Mouse (Mus musculus): ENCODE measurements at regions not wholly inside any gene's neighbourhood (a gene's known extent, or its start where the extent isn't known, plus 50 kb on each side); places are given as distances from the start of the nearest gene placed in this dataset.

DNA sequence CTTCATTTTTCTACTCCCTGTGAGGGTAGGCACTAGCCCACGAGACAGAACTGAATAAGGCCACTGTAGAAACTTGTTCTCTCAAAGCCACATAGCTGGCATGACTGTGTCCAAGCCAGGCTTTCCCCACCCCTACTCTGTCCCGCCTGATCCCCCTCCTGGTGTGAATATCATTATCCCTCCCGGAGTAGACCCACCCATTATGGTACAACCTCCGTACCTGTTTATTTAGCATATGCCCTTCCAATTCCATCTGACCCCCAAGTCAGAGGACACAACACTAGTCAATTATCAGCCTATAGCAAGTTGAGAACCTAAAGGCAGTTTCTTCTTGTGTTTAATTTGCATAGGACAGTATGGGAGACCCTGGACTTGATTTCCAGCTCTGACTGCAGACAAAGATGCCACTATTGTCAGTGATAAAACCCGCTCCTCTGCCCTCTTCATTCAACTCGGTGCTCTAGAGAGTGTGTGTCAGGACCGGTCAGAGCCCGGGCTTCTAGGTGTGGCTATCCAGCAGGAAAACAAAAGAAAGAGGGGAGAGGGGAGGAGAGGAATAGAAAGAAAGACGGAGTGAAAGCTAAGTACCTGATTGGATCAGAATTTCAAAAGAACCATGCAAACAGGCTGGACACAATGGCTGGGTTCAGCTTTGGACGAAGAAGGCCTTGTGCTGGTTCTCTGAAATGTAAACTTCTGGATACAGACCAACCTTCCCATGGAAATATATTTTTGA is 115.1 kb upstream of the Med13l start:
- no peak for TF ChIP-seq HCFC1 (IDR thresholded peaks at IDR 0.05; ENCODE audit: borderline replicate concordance, insufficient read depth, low read length)
- TF ChIP-seq MAFK (IDR thresholded peaks at IDR 0.05; ENCODE audit: insufficient read depth, low read depth, low read length): no peak
- no peak for TF ChIP-seq CHD2 (IDR thresholded peaks at IDR 0.05; ENCODE audit: low read depth, low read length)
